Mouse (Mus musculus) adrenal gland, postnatal 14 days (tissue): Measurements from ENCODE around the gene Gng3. TPM values are rescaled to one million over a fixed set of nuclear protein-coding genes. Genes with fewer than 3 reads are reported as not detected.
"Not testable (repeated sequence)": the region's sequence is repeated elsewhere in the genome, so short reads cannot be mapped to it uniquely, and the experiment has no call there.

ENCODE experiments used
- DNase-seq: peaks from one replicate; pipeline ENCODE4 v3.0.0; 2021; ENCODE audit warnings: mixed read lengths
- total RNA-seq: library from RNA; stranded (reverse); gene quantifications from 2 replicates; pipeline ENCODE4 v1.2.3, GENCODE M21; 2021

The Gng3 gene
- total RNA-seq, 1 experiment from 2014 or later = 6.4 TPM

- DNase-seq = no peak
Measured at GRCm38 (mm10) chr19:8848356-8848755, 9.4 kb upstream of the Gng3 start.

- peak; percentile 91 for DNase-seq
Measured at GRCm38 (mm10) chr19:8844371-8845129, 5.6 kb upstream of the Gng3 start.

GRCm38 (mm10) chr19:8842961-8843360 lies 4.0 kb upstream of the Gng3 start:
- no peak for DNase-seq

GRCm38 (mm10) chr19:8841012-8841411 lies 2.0 kb upstream of the Gng3 start:
- DNase-seq = no peak

- DNase-seq = peak; percentile 88
Measured at GRCm38 (mm10) chr19:8839908-8840791, 1.2 kb upstream of the Gng3 start.

- peak; percentile 64 for DNase-seq
Measured at GRCm38 (mm10) chr19:8838041-8838730, 808 bp downstream of the Gng3 start.

GRCm38 (mm10) chr19:8837251-8837791 lies 1.7 kb downstream of the Gng3 start, which contains the start of gene Bscl2:
Bscl2 (plus strand) TSS chr19:8837467.
- peak; percentile 90 for DNase-seq

- DNase-seq = not testable (repeated sequence)
Measured at GRCm38 (mm10) chr19:8836327-8836726, 2.7 kb downstream of the Gng3 start.

GRCm38 (mm10) chr19:8832971-8833370 lies 6.0 kb downstream of the Gng3 start:
- no peak for DNase-seq

- no peak for DNase-seq
Measured at GRCm38 (mm10) chr19:8831262-8831661, 7.7 kb downstream of the Gng3 start.

GRCm38 (mm10) chr19:8830664-8831063 lies 8.3 kb downstream of the Gng3 start:
- no peak for DNase-seq

- no peak for DNase-seq
Measured at GRCm38 (mm10) chr19:8829660-8830059, 9.3 kb downstream of the Gng3 start, which contains the start of gene AC129217.1. AC129217.1 (plus strand) TSS chr19:8829773.

GRCm38 (mm10) chr19:8822696-8823095 lies 16.3 kb downstream of the Gng3 start:
- no peak for DNase-seq

- DNase-seq = no peak
Measured at GRCm38 (mm10) chr19:8821146-8821545, 17.8 kb downstream of the Gng3 start.

GRCm38 (mm10) chr19:8820424-8820956 lies 18.5 kb downstream of the Gng3 start:
- DNase-seq = no peak

- peak; percentile 99 for DNase-seq
Measured at GRCm38 (mm10) chr19:8819596-8820423, 19.2 kb downstream of the Gng3 start, which contains the start of gene Hnrnpul2. Hnrnpul2 (plus strand) TSS chr19:8820010.

GRCm38 (mm10) chr19:8818801-8819595 lies 20.0 kb downstream of the Gng3 start, which contains the start of gene Ttc9c:
Ttc9c (minus strand) TSS chr19:8819333.
- DNase-seq = peak; percentile 98

- no peak for DNase-seq
Measured at GRCm38 (mm10) chr19:8818301-8818798, 20.6 kb downstream of the Gng3 start.

- no peak for DNase-seq
Measured at GRCm38 (mm10) chr19:8817001-8817400, 22.0 kb downstream of the Gng3 start.

GRCm38 (mm10) chr19:8815812-8816211 lies 23.2 kb downstream of the Gng3 start:
- DNase-seq = peak; percentile 44
